Mouse (Mus musculus) brown adipose tissue, adult 24 weeks (tissue): ENCODE results near the gene Vps53. TPM values are rescaled to one million over a fixed set of nuclear protein-coding genes. Genes with fewer than 3 reads are reported as not detected.

Experiments
- H3K27ac ChIP-seq: fragments of 200-500 bp; replicated peaks from 2 replicates; pipeline ENCODE4 v1.5.1; 2012; ENCODE audit warnings: low read depth, mild to moderate bottlenecking, low read length
- H3K4me1 ChIP-seq: fragments of 200-500 bp; 2 replicates; pipeline ENCODE4 v1.6.1; 2012; ENCODE audit warnings: low read length, mixed read lengths; ENCODE audit not compliant: control insufficient read depth, insufficient read depth, insufficient read length
- H3K4me3 ChIP-seq: fragments of 200-500 bp; 2 replicates; pipeline ENCODE4 v1.5.1; 2012; ENCODE audit warnings: low read depth, mild to moderate bottlenecking, low read length, moderate library complexity; ENCODE audit not compliant: insufficient read depth
- polyA plus RNA-seq: library from polyadenylated mRNA; stranded (reverse); fragments of >200 nt; gene quantifications from 2 replicates; pipeline ENCODE4 v1.2.4, GENCODE M21; 2012; ENCODE audit not compliant: missing spikeins, insufficient read depth, insufficient read length

Vps53 gene
- polyA plus RNA-seq, 1 experiment, result 21.9 TPM

- Histone ChIP-seq H3K27ac (peak overlapping the region; percentile 84), H3K4me1 (peaks cover 23% of the 10 kb centered on the region; the same call in 1 of the 2 replicates), H3K4me3 (no peak overlapping the region)
Observed at GRCm38 (mm10) chr11:76066563-76067156, 112.8 kb downstream of the Vps53 start.

DNA sequence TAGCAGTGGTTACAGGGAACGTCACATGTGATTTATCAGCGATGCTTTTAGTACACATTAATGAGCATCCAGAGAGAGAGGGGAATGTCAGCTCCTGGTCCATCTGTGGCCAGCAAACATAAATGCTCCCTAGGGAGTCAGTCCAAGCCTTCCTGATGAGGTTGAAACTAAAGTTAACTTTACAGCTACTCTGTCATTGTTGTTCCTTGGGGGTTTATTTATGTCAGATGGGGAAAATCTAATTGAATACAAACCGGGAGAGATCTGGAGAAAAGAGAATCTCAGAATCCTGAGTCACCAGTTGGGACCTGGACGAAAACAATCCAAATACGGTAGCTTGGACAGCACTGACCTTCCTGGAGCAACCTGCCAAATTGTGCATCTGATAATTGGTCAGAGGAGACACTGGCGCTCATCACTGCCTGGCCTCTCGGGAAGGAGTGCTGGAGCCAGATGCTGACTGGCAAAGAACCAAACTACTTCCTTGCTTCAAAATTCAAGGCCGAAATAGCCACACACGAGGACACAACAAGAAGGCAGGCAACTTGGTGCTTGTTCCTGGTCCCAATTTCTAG lies 113.8 kb downstream of the Vps53 start:
- H3K4me1 ChIP-seq, result peaks cover 23% of the 10 kb centered on the region; the same call in 1 of the 2 replicates
- H3K4me3 ChIP-seq, result no peak overlapping the region
- H3K27ac ChIP-seq, result peak overlapping the region; percentile 84

DNA sequence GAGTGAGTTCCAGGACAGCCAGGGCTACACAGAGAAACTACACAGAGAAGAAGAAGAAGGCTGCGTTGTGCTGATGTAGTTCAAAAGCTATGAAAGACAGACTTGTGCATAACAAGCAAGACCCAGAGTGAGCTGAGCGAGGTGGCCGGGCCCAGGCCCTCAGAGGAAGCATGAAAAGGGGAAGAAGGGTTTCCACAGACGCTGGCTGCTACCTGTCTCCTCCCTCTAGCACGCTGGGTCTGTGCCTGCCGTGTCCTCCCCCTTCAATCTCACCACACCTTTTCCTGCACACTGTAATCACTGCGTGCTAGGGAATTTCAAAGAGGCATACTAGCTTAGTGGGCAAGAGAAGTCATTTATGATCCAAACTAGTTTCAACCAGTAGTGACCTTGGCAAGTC lies 115.0 kb downstream of the Vps53 start:
- Histone ChIP-seq H3K4me1 (peaks cover 19% of the 10 kb centered on the region; the same call in 1 of the 2 replicates), H3K4me3 (no peak overlapping the region), H3K27ac (peak overlapping the region; percentile 45; the same call in 1 of the 2 replicates)

GRCm38 (mm10) chr11:76060906-76061305 lies 118.5 kb downstream of the Vps53 start:
- Histone ChIP-seq H3K4me1 (peaks cover 16% of the 10 kb centered on the region), H3K4me3 (no peak overlapping the region), H3K27ac (no peak overlapping the region)

GRCm38 (mm10) chr11:76059971-76060370 lies 119.5 kb downstream of the Vps53 start:
- Histone ChIP-seq H3K27ac (no peak overlapping the region), H3K4me1 (peaks cover 15% of the 10 kb centered on the region), H3K4me3 (no peak overlapping the region)

DNA sequence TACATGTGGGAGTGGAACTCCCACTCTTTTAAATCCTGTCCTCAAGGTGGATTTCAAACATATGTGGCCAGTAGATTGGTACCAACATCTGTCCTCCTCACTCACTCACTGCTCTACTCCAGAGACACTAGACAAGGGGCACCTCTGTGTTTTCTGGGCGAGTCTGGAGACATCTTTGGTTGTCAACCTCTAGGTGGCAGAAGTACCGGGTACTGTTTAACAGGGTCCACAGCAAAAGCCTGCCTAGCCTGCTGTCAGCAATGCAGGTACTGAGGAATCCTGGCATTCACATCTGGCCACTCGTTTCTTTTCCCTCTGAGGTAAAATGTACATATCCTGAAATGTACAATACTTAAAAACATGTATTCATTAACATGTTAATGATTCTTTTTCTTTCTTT lies 123.0 kb downstream of the Vps53 start:
- Histone ChIP-seq H3K4me1 (peaks cover 7% of the 10 kb centered on the region), H3K27ac (peak overlapping the region; percentile 45; the same call in 1 of the 2 replicates), H3K4me3 (no peak overlapping the region)

- Histone ChIP-seq H3K27ac (no peak overlapping the region), H3K4me1 (peaks cover 17% of the 10 kb centered on the region), H3K4me3 (no peak overlapping the region)
Observed at GRCm38 (mm10) chr11:76052496-76052895, 127.0 kb downstream of the Vps53 start.

- H3K27ac ChIP-seq, result peak overlapping the region; percentile 42
- H3K4me1 ChIP-seq, result peaks cover 13% of the 10 kb centered on the region
- no peak overlapping the region for H3K4me3 ChIP-seq
Observed at GRCm38 (mm10) chr11:76050967-76051512, 128.4 kb downstream of the Vps53 start.

DNA sequence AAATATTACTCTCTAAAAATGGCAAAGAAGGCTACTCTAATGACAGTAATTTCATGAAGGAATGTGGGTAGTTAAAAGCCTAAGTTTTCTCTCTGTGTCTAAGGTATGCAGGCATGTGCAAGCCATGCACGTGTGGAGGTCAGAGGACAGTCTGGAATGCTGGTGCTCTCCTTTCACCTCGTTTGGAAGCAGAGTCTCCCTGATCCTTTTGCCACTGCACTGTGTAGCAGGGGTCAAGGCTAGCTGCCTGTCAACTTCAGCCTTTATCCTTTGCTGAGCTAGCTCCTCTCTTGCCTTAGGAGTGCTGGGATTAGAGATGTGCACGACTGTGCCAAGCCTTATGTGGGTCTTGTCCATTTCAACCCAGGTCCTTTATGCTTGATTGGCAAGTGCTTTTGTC lies 128.9 kb downstream of the Vps53 start:
- H3K4me1 ChIP-seq, result peaks cover 11% of the 10 kb centered on the region
- peak overlapping the region; percentile 42 for H3K27ac ChIP-seq
- no peak overlapping the region for H3K4me3 ChIP-seq

GRCm38 (mm10) chr11:76045367-76045766 lies 134.1 kb downstream of the Vps53 start:
- H3K4me1 ChIP-seq, result peaks cover 32% of the 10 kb centered on the region
- no peak overlapping the region for H3K4me3 ChIP-seq
- peak overlapping the region; percentile 73 for H3K27ac ChIP-seq

DNA sequence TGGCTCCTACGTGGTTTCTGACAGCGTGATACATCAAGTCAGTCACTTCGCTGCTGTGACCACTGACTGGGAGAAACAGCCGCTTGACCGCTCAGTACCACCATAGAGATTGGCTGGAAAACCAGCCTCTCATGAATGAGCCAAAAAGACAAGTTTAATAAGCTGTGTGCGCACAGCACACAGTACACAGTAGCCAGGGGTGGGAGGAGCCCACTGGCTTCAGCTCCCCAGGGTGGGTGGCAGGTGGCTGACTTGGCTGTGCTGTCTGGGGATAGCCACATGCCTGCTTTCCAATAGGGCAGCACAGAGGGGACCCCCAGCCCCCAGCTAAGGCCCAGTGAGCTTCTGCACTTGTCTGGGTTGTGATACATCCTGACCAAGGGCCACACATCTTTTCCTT lies 135.0 kb downstream of the Vps53 start:
- peak overlapping the region; percentile 73 for H3K27ac ChIP-seq

GRCm38 (mm10) chr11:76042882-76043281 lies 136.6 kb downstream of the Vps53 start:
- peak overlapping the region; percentile 86 for H3K27ac ChIP-seq
- H3K4me1 ChIP-seq, result peaks cover 34% of the 10 kb centered on the region

More for the DNA sequence above, 135.0 kb downstream of the Vps53 start:
- H3K4me3 ChIP-seq, result no peak overlapping the region
- peaks cover 31% of the 10 kb centered on the region for H3K4me1 ChIP-seq

GRCm38 (mm10) chr11:76042041-76042638 lies 137.3 kb downstream of the Vps53 start:
- H3K27ac ChIP-seq, result peak overlapping the region; percentile 86
- H3K4me3 ChIP-seq, result no peak overlapping the region
- peaks cover 38% of the 10 kb centered on the region for H3K4me1 ChIP-seq

More at GRCm38 (mm10) chr11:76042882-76043281, 136.6 kb downstream of the Vps53 start:
- H3K4me3 ChIP-seq, result no peak overlapping the region

- Histone ChIP-seq H3K27ac (peak overlapping the region; percentile 86), H3K4me1 (peaks cover 45% of the 10 kb centered on the region), H3K4me3 (no peak overlapping the region)
Observed at GRCm38 (mm10) chr11:76040761-76041376, 138.6 kb downstream of the Vps53 start.

GRCm38 (mm10) chr11:76040106-76040505 lies 139.3 kb downstream of the Vps53 start:
- Histone ChIP-seq H3K4me1 (peaks cover 49% of the 10 kb centered on the region), H3K27ac (peak overlapping the region; percentile 86), H3K4me3 (no peak overlapping the region)
